Mouse (Mus musculus) ES-E14 (cell line): ENCODE results near the gene Zxdc.

Experiments
- CHD2 ChIP-seq: IDR thresholded peaks from 2 replicates; pipeline ENCODE4 v1.6.1; 2014; ENCODE audit warnings: mild to moderate bottlenecking, low read depth, low read length, inconsistent platforms
- HCFC1 ChIP-seq: IDR thresholded peaks from 2 replicates; pipeline ENCODE4 v1.6.1; 2012; ENCODE audit warnings: low read length, inconsistent platforms, borderline replicate concordance; ENCODE audit not compliant: insufficient read depth
- MAFK ChIP-seq: IDR thresholded peaks from 2 replicates; pipeline ENCODE4 v1.6.1; 2014; ENCODE audit warnings: mild to moderate bottlenecking, low read depth, low read length, inconsistent platforms; ENCODE audit not compliant: insufficient read depth
- ZC3H11A ChIP-seq: IDR thresholded peaks from 2 replicates; pipeline ENCODE4 v1.6.1; 2012; ENCODE audit warnings: low read depth, mild to moderate bottlenecking, inconsistent platforms, low read length, borderline replicate concordance
- ZNF384 ChIP-seq: IDR thresholded peaks from 2 replicates; pipeline ENCODE4 v1.6.1; 2012; ENCODE audit warnings: low read depth, low read length, inconsistent platforms

- no peak for TF ChIP-seq ZC3H11A
- no peak for TF ChIP-seq MAFK
- TF ChIP-seq HCFC1: no peak
- no peak for TF ChIP-seq CHD2
- TF ChIP-seq ZNF384: no peak
These were observed 67.7 kb downstream of the Zxdc start for GRCm38 (mm10) chr6:90437041-90437440.
